15 mouse cellular contexts compared by ENCODE assay signal in the genomic region with DNA sequence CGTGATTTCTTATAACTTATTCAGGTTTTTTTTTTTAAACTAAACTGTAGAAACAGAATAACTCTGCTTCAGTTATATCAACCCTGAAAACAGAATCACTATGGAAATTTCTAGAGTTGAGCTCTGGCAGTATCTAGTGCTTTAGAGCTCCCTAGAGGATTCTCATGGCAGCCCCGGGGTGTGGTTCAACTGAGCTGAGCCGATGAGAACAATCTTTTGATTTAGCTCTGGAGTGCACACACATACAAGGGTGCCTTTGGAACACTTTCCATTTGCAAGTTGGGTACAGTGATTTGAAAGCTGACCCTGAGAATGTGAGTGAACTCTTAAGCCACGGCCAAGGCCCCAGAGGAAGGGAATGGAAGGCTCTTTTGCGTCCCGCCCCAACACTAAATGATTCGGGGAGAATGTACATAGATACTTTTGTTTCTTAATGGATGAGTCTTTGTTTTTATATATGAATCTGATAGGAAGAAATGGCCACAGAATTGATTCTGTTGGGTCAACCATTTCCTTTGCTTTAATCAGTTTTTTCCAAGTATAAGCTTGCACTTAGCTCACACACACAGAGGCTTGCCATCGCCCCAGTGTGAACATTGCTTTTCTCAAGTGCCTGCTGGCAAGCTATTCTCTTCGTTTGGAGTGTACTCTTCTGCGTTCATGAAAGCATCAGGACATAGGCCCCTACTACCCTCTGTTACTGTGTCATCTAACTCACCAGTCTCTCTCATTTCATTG.
A peak's percentile ranks its signal among the peaks of the same experiment; 100 is the strongest.
DNase-seq lines count a peak whose midpoint lies in the region; ATAC-seq and TF ChIP-seq lines count a peak whose summit lies in the region.
"Had no signal": no experiment of that assay in that cellular context is flagged by ENCODE, and none has a peak within 500 bp of the region (broad histone marks: within the 10 kb centered on the region; RNA-seq: fewer than 3 reads in every experiment).

No protein-coding gene starts in this region.

- H3K9ac ChIP-seq in intestine, embryonic 14.5 days (ENCODE audit: low read length): no peak overlapping the region
- H3K9ac ChIP-seq in intestine, postnatal 0 days (ENCODE audit: low read depth, low read length): no peak overlapping the region
- H3K9ac ChIP-seq in liver, embryonic 14.5 days (replicated peaks): no peak overlapping the region
- no peak overlapping the region for H3K9ac ChIP-seq in neural tube, embryonic 15.5 days (replicated peaks)
- H3K9ac ChIP-seq: embryonic facial prominence, embryonic 12.5 days; forebrain, embryonic 13.5 days; limb, embryonic 15.5 days; neural tube, embryonic 13.5 days had no signal

- H3K4me2 ChIP-seq in intestine, embryonic 14.5 days (ENCODE audit: low read length): no peak overlapping the region
- no peak overlapping the region for H3K4me2 ChIP-seq in intestine, postnatal 0 days (replicated peaks; ENCODE audit: low read depth)
- H3K4me2 ChIP-seq in liver, embryonic 14.5 days (ENCODE audit: low read depth): peak overlapping the region; percentile 62
- no peak overlapping the region for H3K4me2 ChIP-seq in neural tube, embryonic 15.5 days
- H3K4me2 ChIP-seq: embryonic facial prominence, embryonic 12.5 days; forebrain, embryonic 13.5 days; limb, embryonic 15.5 days; neural tube, embryonic 13.5 days had no signal

- WGBS in intestine, embryonic 14.5 days: 76% methylated on average over 10 of the region's 10 CpGs
- WGBS in intestine, postnatal 0 days: 79% methylated on average over 10 of the region's 10 CpGs
- WGBS in liver, embryonic 14.5 days (ENCODE audit: insufficient replicate concordance): 53% methylated on average over 10 of the region's 10 CpGs
- 82% methylated on average over 10 of the region's 10 CpGs for WGBS in neural tube, embryonic 15.5 days

- TF ChIP-seq EP300 in liver, embryonic 14.5 days (IDR thresholded peaks at IDR 0.05; ENCODE audit: low read depth): no peak

- TF ChIP-seq CTCF in intestine, postnatal 0 days (IDR thresholded peaks at IDR 0.05; ENCODE audit: low read depth): no peak
- TF ChIP-seq CTCF in liver, embryonic 14.5 days (IDR thresholded peaks at IDR 0.05; ENCODE audit: low read depth): no peak

- no peaks in the 10 kb centered on the region for H3K27me3 ChIP-seq in intestine, embryonic 14.5 days (replicated peaks; ENCODE audit: control insufficient read depth, insufficient read depth, low read length)
- no peaks in the 10 kb centered on the region for H3K27me3 ChIP-seq in intestine, postnatal 0 days (replicated peaks; ENCODE audit: control insufficient read depth, insufficient read depth, low read length)
- H3K27me3 ChIP-seq in liver, embryonic 14.5 days (ENCODE audit: control insufficient read depth, insufficient read depth, low read length): no peaks in the 10 kb centered on the region
- H3K27me3 ChIP-seq in neural tube, embryonic 15.5 days (replicated peaks): no peaks in the 10 kb centered on the region
- H3K27me3 ChIP-seq: embryonic facial prominence, embryonic 12.5 days; forebrain, embryonic 13.5 days; limb, embryonic 15.5 days; neural tube, embryonic 13.5 days had no signal

- H3K4me1 ChIP-seq in intestine, embryonic 14.5 days (replicated peaks; ENCODE audit: control insufficient read depth, insufficient read depth, low read length): peaks cover 8% of the 10 kb centered on the region
- no peaks in the 10 kb centered on the region; the same call in 1 of the 2 replicates for H3K4me1 ChIP-seq in intestine, postnatal 0 days (replicated peaks; ENCODE audit: control insufficient read depth, insufficient read depth, low read length)
- H3K4me1 ChIP-seq in liver, embryonic 14.5 days (replicated peaks; ENCODE audit: control insufficient read depth in 2 of 2, insufficient read depth in 2 of 2, low read length in 1 of 2): peaks cover 27 to 32% of the 10 kb centered on the region in 2 experiments
- H3K4me1 ChIP-seq in neural tube, embryonic 15.5 days: peaks cover 10% of the 10 kb centered on the region; the same call in 1 of the 2 replicates
- H3K4me1 ChIP-seq: embryonic facial prominence, embryonic 12.5 days; limb, embryonic 15.5 days had no signal

- no peaks in the 10 kb centered on the region for H3K36me3 ChIP-seq in intestine, embryonic 14.5 days (ENCODE audit: control insufficient read depth, insufficient read depth, low read length)
- H3K36me3 ChIP-seq in intestine, postnatal 0 days (ENCODE audit: control insufficient read depth, insufficient read depth): no peaks in the 10 kb centered on the region
- H3K36me3 ChIP-seq in liver, embryonic 14.5 days (replicated peaks; ENCODE audit: control insufficient read depth, insufficient read depth, low read depth): no peaks in the 10 kb centered on the region
- no peaks in the 10 kb centered on the region for H3K36me3 ChIP-seq in neural tube, embryonic 15.5 days
- H3K36me3 ChIP-seq: embryonic facial prominence, embryonic 12.5 days; limb, embryonic 15.5 days; neural tube, embryonic 13.5 days had no signal

- H3K27ac ChIP-seq in intestine, embryonic 14.5 days (ENCODE audit: low read depth): no peak overlapping the region
- no peak overlapping the region for H3K27ac ChIP-seq in intestine, postnatal 0 days (ENCODE audit: low read depth, low read length)
- H3K27ac ChIP-seq in liver, embryonic 14.5 days: peak overlapping the region; percentile 53
- H3K27ac ChIP-seq in neural tube, embryonic 15.5 days (replicated peaks): no peak overlapping the region
- H3K27ac ChIP-seq: embryonic facial prominence, embryonic 12.5 days; forebrain, embryonic 13.5 days; limb, embryonic 15.5 days; neural tube, embryonic 13.5 days had no signal

- peak; percentile 19 for DNase-seq in adrenal gland, postnatal 14 days
- DNase-seq in adrenal gland, postnatal 36 days: no peak
- DNase-seq in intestine, embryonic 14.5 days (ENCODE audit: low spot score): peak; percentile 42
- no peak for DNase-seq in liver, embryonic 14.5 days (ENCODE audit: low read depth in 3 of 3, low spot score in 3 of 3)
- no peak for DNase-seq in embryo, embryonic 10 days (ENCODE audit: low spot score)
- DNase-seq: cerebellum, postnatal 10 days; lung, postnatal 36 days; right cerebral cortex, adult 18-20 months had no signal

- ATAC-seq in intestine, embryonic 14.5 days (replicated peaks; ENCODE audit: low FRiP score, low TSS enrichment, low read depth): no peak
- ATAC-seq in intestine, postnatal 0 days: no peak
- ATAC-seq in common myeloid progenitor, adult 5-6 weeks (replicated peaks; ENCODE audit: low read depth, poor library complexity, severe bottlenecking): peak; percentile 24; the same call in 1 of the 2 replicates
- ATAC-seq in liver, embryonic 14.5 days (ENCODE audit: insufficient read depth): peak; percentile 48
- ATAC-seq in neural tube, embryonic 15.5 days (ENCODE audit: low FRiP score): no peak
- ATAC-seq: forebrain, embryonic 13.5 days had no signal

- no peak overlapping the region for H3K4me3 ChIP-seq in intestine, embryonic 14.5 days (ENCODE audit: low read depth, low read length)
- H3K4me3 ChIP-seq in intestine, postnatal 0 days (ENCODE audit: low read depth, low read length): no peak overlapping the region
- H3K4me3 ChIP-seq in liver, embryonic 14.5 days (ENCODE audit: insufficient read depth in 1 of 2, low read depth in 2 of 2, low read length in 2 of 2): 0 out of 4 replicates have a peak overlapping the region, but pooled peaks have one; percentile 2 to 15
- H3K4me3 ChIP-seq in neural tube, embryonic 15.5 days (replicated peaks): no peak overlapping the region
- H3K4me3 ChIP-seq: embryonic facial prominence, embryonic 12.5 days; forebrain, embryonic 13.5 days; limb, embryonic 15.5 days; neural tube, embryonic 13.5 days had no signal

- H3K9me3 ChIP-seq in intestine, embryonic 14.5 days (ENCODE audit: control insufficient read depth, low read length): 0 out of 2 replicates have a peak, but pooled peaks cover 5% of the 10 kb centered on the region
- H3K9me3 ChIP-seq in intestine, postnatal 0 days (ENCODE audit: control insufficient read depth): no peaks in the 10 kb centered on the region
- no peaks in the 10 kb centered on the region for H3K9me3 ChIP-seq in liver, embryonic 14.5 days (ENCODE audit: control insufficient read depth, low read length)
- H3K9me3 ChIP-seq in neural tube, embryonic 15.5 days (replicated peaks): no peaks in the 10 kb centered on the region
- H3K9me3 ChIP-seq: embryonic facial prominence, embryonic 12.5 days; forebrain, embryonic 13.5 days; limb, embryonic 15.5 days had no signal

Comparison
In these comparisons a context has a peak if more than half of its experiments do, and no peak if none do; other contexts are left out.
1. DNase-seq: peak in adrenal gland, postnatal 14 days (single experiment) and intestine, embryonic 14.5 days (single experiment); none in adrenal gland, postnatal 36 days (0 of 2), liver, embryonic 14.5 days (0 of 3) and embryo, embryonic 10 days (single experiment).
2. ATAC-seq: peak in common myeloid progenitor, adult 5-6 weeks (single experiment) and liver, embryonic 14.5 days (single experiment); none in intestine, embryonic 14.5 days (single experiment), intestine, postnatal 0 days (single experiment) and neural tube, embryonic 15.5 days (single experiment).
3. H3K4me3 ChIP-seq: peak in liver, embryonic 14.5 days (2 of 2); none in intestine, embryonic 14.5 days (single experiment), intestine, postnatal 0 days (single experiment) and neural tube, embryonic 15.5 days (single experiment).